Mouse (Mus musculus) small intestine, adult 2 months (tissue): ENCODE measurements around the gene Elovl5. TPM values are rescaled to one million over a fixed set of nuclear protein-coding genes. Genes with fewer than 3 reads are reported as not detected.

ENCODE experiments used
- H3K27ac ChIP-seq: fragments of 200-500 bp; 2 replicates; pipeline ENCODE4 v1.5.1; 2012; ENCODE audit warnings: low read depth, low read length, control low read depth, inconsistent platforms; ENCODE audit not compliant: insufficient read depth
- H3K27me3 ChIP-seq: fragments of 200-500 bp; 2 replicates; pipeline ENCODE4 v1.6.1; 2012; ENCODE audit warnings: mild to moderate bottlenecking, moderate library complexity, low read length, inconsistent platforms; ENCODE audit not compliant: control insufficient read depth, insufficient read depth
- H3K36me3 ChIP-seq: fragments of 200-500 bp; 2 replicates; pipeline ENCODE4 v1.6.1; 2012; ENCODE audit warnings: mild to moderate bottlenecking, low read length, control low read depth, inconsistent platforms; ENCODE audit not compliant: control insufficient read depth, insufficient read depth
- H3K4me1 ChIP-seq: fragments of 200-500 bp; 2 replicates; pipeline ENCODE4 v1.6.1; 2012; ENCODE audit warnings: low read length, inconsistent platforms, mixed read lengths; ENCODE audit not compliant: control insufficient read depth, insufficient read depth, insufficient read length
- H3K4me3 ChIP-seq: fragments of 200-500 bp; 2 replicates; pipeline ENCODE4 v1.5.1; 2012; ENCODE audit warnings: low read depth, mild to moderate bottlenecking, control low read depth, inconsistent platforms, low read length, moderate library complexity
- CTCF ChIP-seq: fragments of 200-500 bp; IDR thresholded peaks from 2 replicates; pipeline ENCODE4 v1.5.1; 2012; ENCODE audit warnings: low read depth, mild to moderate bottlenecking, control low read depth, inconsistent platforms, low read length, moderate library complexity, mixed read lengths; ENCODE audit not compliant: insufficient replicate concordance, insufficient read length; ENCODE audit errors: extremely low read depth
- POLR2A ChIP-seq: fragments of 200-500 bp; IDR thresholded peaks from 2 replicates; pipeline ENCODE4 v1.6.1; 2012; ENCODE audit warnings: low read depth, mild to moderate bottlenecking, control low read depth, inconsistent platforms, low read length, moderate library complexity
- WGBS: fragments of 180-500 bp; shearing (Covaris S2); methylation state at CpG from one replicate; pipeline ENCODE4 v1.1.7; 2018; 5-methylcytosine and 5-hydroxymethylcytosine counted together
- polyA plus RNA-seq: library from polyadenylated mRNA; depleted of rRNA; stranded (reverse); fragments of >200 nt; gene quantifications from 2 replicates; pipeline ENCODE4 v1.2.3, GENCODE M21; 2012

Elovl5 gene
- polyA plus RNA-seq, 1 experiment, result 11.2 TPM

GRCm38 (mm10) chr9:77911508-77912229 is 5.5 kb upstream of the Elovl5 start:
- H3K27ac ChIP-seq, result peak overlapping the region; percentile 78; the same call in 1 of the 2 replicates
- no peak overlapping the region for H3K4me3 ChIP-seq
- no peaks in the 10 kb centered on the region for H3K36me3 ChIP-seq
- no peaks in the 10 kb centered on the region for H3K27me3 ChIP-seq
- H3K4me1 ChIP-seq, result peaks cover 5% of the 10 kb centered on the region; the same call in 1 of the 2 replicates
- no peak for TF ChIP-seq POLR2A
- TF ChIP-seq CTCF, result no peak
- 6% methylated on average over 7 of the region's 7 CpGs for WGBS

- 25% methylated on average over 6 of the region's 6 CpGs for WGBS
Observed at GRCm38 (mm10) chr9:77912246-77912645, 4.9 kb upstream of the Elovl5 start.

GRCm38 (mm10) chr9:77914616-77915015 is 2.5 kb upstream of the Elovl5 start:
- Histone ChIP-seq H3K27me3 (no peaks in the 10 kb centered on the region), H3K4me3 (no peak overlapping the region), H3K4me1 (peaks cover 5% of the 10 kb centered on the region; the same call in 1 of the 2 replicates), H3K27ac (no peak overlapping the region), H3K36me3 (no peaks in the 10 kb centered on the region)
- 87% methylated on average over 4 of the region's 4 CpGs for WGBS
- TF ChIP-seq POLR2A (no peak), CTCF (no peak)

More at GRCm38 (mm10) chr9:77912246-77912645, 4.9 kb upstream of the Elovl5 start:
- no peak for TF ChIP-seq CTCF
- TF ChIP-seq POLR2A, result no peak
- Histone ChIP-seq H3K36me3 (no peaks in the 10 kb centered on the region), H3K27me3 (no peaks in the 10 kb centered on the region), H3K4me3 (no peak overlapping the region), H3K4me1 (peaks cover 5% of the 10 kb centered on the region; the same call in 1 of the 2 replicates), H3K27ac (peak overlapping the region; percentile 5; the same call in 1 of the 2 replicates)

- no peak overlapping the region for H3K27ac ChIP-seq
Observed at GRCm38 (mm10) chr9:77915791-77916190, 1.4 kb upstream of the Elovl5 start.

GRCm38 (mm10) chr9:77917622-77918131 is 513 bp downstream of the Elovl5 start:
- H3K4me1 ChIP-seq, result peaks cover 10% of the 10 kb centered on the region; the same call in 1 of the 2 replicates
- no peak for TF ChIP-seq CTCF
- TF ChIP-seq POLR2A, result no peak
- H3K27ac ChIP-seq, result peak overlapping the region; percentile 11
- H3K4me3 ChIP-seq, result peak overlapping the region; percentile 70
- no peaks in the 10 kb centered on the region for H3K27me3 ChIP-seq
- under 1% methylated on average over 45 of the region's 45 CpGs for WGBS
- no peaks in the 10 kb centered on the region for H3K36me3 ChIP-seq

More at GRCm38 (mm10) chr9:77915791-77916190, 1.4 kb upstream of the Elovl5 start:
- Histone ChIP-seq H3K4me1 (peaks cover 7% of the 10 kb centered on the region; the same call in 1 of the 2 replicates), H3K4me3 (no peak overlapping the region), H3K36me3 (no peaks in the 10 kb centered on the region), H3K27me3 (no peaks in the 10 kb centered on the region)
- WGBS, result 88% methylated on average over 4 of the region's 4 CpGs
- no peak for TF ChIP-seq CTCF
- no peak for TF ChIP-seq POLR2A

- H3K36me3 ChIP-seq, result no peaks in the 10 kb centered on the region
- H3K4me1 ChIP-seq, result peaks cover 12% of the 10 kb centered on the region; the same call in 1 of the 2 replicates
- H3K27ac ChIP-seq, result no peak overlapping the region
- no peak for TF ChIP-seq CTCF
- TF ChIP-seq POLR2A, result no peak
- H3K27me3 ChIP-seq, result no peaks in the 10 kb centered on the region
- WGBS, result 11% methylated on average over 10 of the region's 10 CpGs
- peak overlapping the region; percentile 70 for H3K4me3 ChIP-seq
Observed at GRCm38 (mm10) chr9:77918211-77918610, 1.0 kb downstream of the Elovl5 start.

GRCm38 (mm10) chr9:77918961-77919670 is 2.0 kb downstream of the Elovl5 start:
- no peaks in the 10 kb centered on the region for H3K36me3 ChIP-seq
- H3K4me3 ChIP-seq, result no peak overlapping the region
- H3K27me3 ChIP-seq, result no peaks in the 10 kb centered on the region
- TF ChIP-seq POLR2A (no peak), CTCF (no peak)
- H3K4me1 ChIP-seq, result peaks cover 17% of the 10 kb centered on the region
- WGBS, result 62% methylated on average over 5 of the region's 5 CpGs
- H3K27ac ChIP-seq, result no peak overlapping the region
